Mouse (Mus musculus): ENCODE measurements around the gene Ang2. TPM values are rescaled to one million over a fixed set of nuclear protein-coding genes. Genes with fewer than 3 reads are reported as not detected.

Gene Ang2
- not detected for total RNA-seq (2023)

DNA sequence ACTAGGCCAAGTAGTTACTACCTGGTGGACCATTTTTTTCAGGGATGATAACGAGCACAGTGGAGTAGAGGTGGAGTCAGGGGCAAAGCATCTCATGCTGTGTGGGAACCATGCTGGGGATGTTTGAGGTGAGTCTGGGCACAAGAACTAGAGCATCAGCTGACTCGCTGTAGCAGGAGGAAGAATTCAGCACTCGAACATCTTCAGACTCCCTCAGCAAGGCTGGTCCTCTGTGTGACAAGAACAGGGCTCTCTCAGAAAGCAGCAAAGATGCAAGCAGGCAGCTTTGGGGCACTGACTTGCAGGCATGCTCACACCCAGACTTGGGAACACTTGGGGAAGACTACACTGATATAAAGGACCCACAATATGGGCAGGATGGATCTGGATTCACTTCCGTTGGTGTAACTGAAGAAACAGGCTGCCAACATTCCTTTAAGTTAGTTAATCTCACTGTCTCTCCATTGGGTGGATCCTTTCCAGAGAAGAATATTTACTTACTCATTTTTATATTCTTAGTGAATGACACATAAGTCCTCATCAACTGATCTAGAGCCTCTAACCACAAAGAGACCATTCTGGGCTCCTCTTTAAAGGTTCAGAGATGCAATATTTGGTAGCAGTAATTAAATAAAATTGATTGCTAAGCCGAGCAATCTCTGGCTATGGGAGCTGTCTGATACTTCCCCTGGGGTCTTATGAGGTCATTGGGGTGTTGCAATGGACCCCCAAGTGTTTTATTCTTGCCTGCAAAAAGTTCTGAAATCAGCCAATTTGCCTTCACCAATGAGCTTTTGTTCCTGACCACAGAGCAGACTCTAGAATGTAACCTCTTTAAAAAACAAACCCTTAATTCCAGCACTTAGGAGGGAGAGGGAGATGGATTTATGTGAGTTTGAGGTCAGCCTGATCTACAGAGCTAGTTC lies at the start of gene Ang2:
TSS of gene Ang2 (minus strand) at position 51 of the 926 bp plus-strand sequence.

DNA sequence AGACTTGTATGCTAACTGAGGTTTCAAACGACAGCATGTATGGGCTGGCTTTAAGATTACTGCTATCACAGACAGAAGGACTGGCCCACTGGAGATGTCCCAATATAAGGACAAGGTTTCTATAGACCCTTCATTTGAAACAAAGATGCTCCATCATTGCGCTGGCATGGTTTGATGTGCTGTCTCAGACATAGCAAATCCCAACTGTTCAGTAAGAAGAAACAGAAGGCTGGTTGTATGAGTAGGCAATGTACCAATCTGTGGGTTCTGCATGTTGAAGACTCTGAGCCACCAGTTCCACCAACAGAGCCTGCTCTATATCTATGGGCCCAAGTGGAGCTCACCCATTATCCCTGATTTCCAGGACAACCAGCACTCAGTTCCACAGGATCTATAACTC lies 4.2 kb upstream of the Ang2 start, which contains the start of gene Ear14:
TSS of gene Ear14 (plus strand) at position 277 of the 400 bp plus-strand sequence.

DNA sequence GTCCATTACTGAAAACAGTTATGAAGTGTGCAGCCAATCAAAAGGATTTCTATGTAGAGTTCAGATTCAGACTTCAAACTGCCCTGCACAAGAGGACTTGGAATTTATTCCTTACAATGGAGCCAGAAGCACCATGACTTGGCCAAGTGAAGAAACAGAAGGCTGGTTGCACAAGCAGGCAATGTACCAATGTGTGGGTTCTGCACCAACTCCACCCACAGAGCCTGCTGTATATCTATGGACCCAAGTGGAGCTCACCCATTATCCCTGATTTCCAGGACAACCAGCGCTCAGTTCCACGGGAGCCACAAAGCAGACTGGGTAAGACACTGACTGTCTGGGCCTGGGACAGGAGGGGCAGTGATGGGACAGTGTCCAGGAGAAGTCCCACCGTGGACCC lies 37.0 kb downstream of the Ang2 start, which contains the start of gene Rnase2b:
TSS of gene Rnase2b (plus strand) at position 285 of the 400 bp plus-strand sequence.

DNA sequence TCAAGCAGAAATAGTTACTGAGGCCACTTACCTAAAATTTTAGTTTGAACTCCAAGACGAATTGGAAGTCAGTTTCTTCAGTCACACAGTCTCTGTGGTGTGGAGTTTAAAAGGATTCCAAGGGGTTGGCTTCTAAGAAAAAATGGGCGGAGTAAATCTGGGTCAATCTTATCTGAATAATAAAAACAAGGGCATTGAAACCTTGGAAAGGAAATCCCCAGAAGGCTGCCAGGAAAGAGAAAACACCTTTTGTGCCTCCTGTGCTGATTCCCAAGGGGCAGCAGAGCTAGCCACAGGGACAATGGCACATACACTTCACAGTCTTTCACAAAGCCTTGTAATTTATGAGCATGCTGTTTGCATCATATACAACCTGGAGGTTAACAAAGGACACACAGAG lies 52.3 kb downstream of the Ang2 start, which contains the start of gene Rnase1:
TSS of gene Rnase1 (minus strand) at position 101 of the 400 bp plus-strand sequence.

Other genes starting within 250 kb of the Ang2 start
- gene Pnp2, start 243.2 kb downstream of the Ang2 start, total RNA-seq (2023): 0.58 TPM
- not detected for gene Rnase10, start 191.4 kb downstream of the Ang2 start, total RNA-seq (2023)
- gene Rnase9, start 157.3 kb downstream of the Ang2 start, total RNA-seq (2023): not detected
- gene Rnase11, start 149.0 kb downstream of the Ang2 start, total RNA-seq (2023): not detected
- not detected for gene Rnase12, start 141.5 kb downstream of the Ang2 start, total RNA-seq (2023)
- not detected for gene Olfr750, start 124.7 kb downstream of the Ang2 start, total RNA-seq (2023)
- 0.37 TPM for gene Rnase4, start 108.1 kb downstream of the Ang2 start, total RNA-seq (2023)
- gene Ang, start 108.0 kb downstream of the Ang2 start, total RNA-seq (2023): 0.77 TPM
- gene Eddm3b, start 84.7 kb downstream of the Ang2 start, total RNA-seq (2023): not detected
- gene Rnase6, start 75.2 kb downstream of the Ang2 start, total RNA-seq (2023): 10.3 TPM
- 3.2 TPM for gene Rnase1, start 52.4 kb downstream of the Ang2 start, total RNA-seq (2023)
- gene Rnase2b, start 36.9 kb downstream of the Ang2 start, total RNA-seq (2023): not detected
- not detected for gene Ear14, start 4.2 kb upstream of the Ang2 start, total RNA-seq (2023)
- gene Rnase2a, start 57.0 kb upstream of the Ang2 start, total RNA-seq (2023): not detected
- not detected for gene Gm7247, start 162.6 kb upstream of the Ang2 start, total RNA-seq (2023)
- gene Vmn2r88, start 211.7 kb upstream of the Ang2 start, total RNA-seq (2023): not detected

All from CD8-positive naive resting alpha-beta T cell, adult 57 days (primary cell).